Mouse (Mus musculus) CH12.LX (cell line): ENCODE results near the gene Pcdh17.

ENCODE experiments used
- CTCF ChIP-seq, 2 experiments: IDR thresholded peaks in 1 of 2; conservative IDR thresholded peaks in 1 of 2; 2 replicates each; pipeline ENCODE4 v1.5.1; 2011 to 2012; ENCODE audit warnings: low read depth in 2 of 2, low read length in 2 of 2, improper control_type of control experiment in 1 of 2, inconsistent platforms in 1 of 2, mild to moderate bottlenecking in 1 of 2, moderate library complexity in 1 of 2
- MAZ ChIP-seq: IDR thresholded peaks from 2 replicates; pipeline ENCODE4 v1.6.1; 2012; ENCODE audit warnings: low read depth, mild to moderate bottlenecking, inconsistent platforms, low read length, improper control_type of control experiment, moderate library complexity
- MXI1 ChIP-seq: IDR thresholded peaks from 2 replicates; pipeline ENCODE4 v1.6.1; 2011; ENCODE audit warnings: mild to moderate bottlenecking, low read depth, low read length, improper control_type of control experiment
- NELFE ChIP-seq: IDR thresholded peaks from 2 replicates; pipeline ENCODE4 v1.6.1; 2011; ENCODE audit warnings: low read depth, low read length, improper control_type of control experiment

- TF ChIP-seq MXI1 (no peak), NELFE (no peak), CTCF (conservative IDR thresholded peaks at IDR 0.05 in 1 of 2, IDR thresholded peaks at IDR 0.05 in 1 of 2; ENCODE audit: low read depth in 2 of 2, low read length in 2 of 2) (no peak), MAZ (no peak)
Measured at GRCm38 (mm10) chr14:84476906-84477305, 33.5 kb downstream of the Pcdh17 start.
